Mouse (Mus musculus) layer of hippocampus, adult 18-20 months (tissue): ENCODE results near the gene Cda. TPM values are rescaled to one million over a fixed set of nuclear protein-coding genes. Genes with fewer than 3 reads are reported as not detected.

Source experiments
- DNase-seq, 2 experiments: peaks; one replicate each; pipeline ENCODE4 v3.0.0; 2022; ENCODE audit warnings: low spot score in 2 of 2
- total RNA-seq, 2 experiments: library from RNA; stranded (reverse); gene quantifications; 2 replicates each; pipeline ENCODE4 v1.2.3; 2021

The Cda gene
- total RNA-seq, 2 experiments from 2014 or later: 1.7 to 2.4 TPM

DNA sequence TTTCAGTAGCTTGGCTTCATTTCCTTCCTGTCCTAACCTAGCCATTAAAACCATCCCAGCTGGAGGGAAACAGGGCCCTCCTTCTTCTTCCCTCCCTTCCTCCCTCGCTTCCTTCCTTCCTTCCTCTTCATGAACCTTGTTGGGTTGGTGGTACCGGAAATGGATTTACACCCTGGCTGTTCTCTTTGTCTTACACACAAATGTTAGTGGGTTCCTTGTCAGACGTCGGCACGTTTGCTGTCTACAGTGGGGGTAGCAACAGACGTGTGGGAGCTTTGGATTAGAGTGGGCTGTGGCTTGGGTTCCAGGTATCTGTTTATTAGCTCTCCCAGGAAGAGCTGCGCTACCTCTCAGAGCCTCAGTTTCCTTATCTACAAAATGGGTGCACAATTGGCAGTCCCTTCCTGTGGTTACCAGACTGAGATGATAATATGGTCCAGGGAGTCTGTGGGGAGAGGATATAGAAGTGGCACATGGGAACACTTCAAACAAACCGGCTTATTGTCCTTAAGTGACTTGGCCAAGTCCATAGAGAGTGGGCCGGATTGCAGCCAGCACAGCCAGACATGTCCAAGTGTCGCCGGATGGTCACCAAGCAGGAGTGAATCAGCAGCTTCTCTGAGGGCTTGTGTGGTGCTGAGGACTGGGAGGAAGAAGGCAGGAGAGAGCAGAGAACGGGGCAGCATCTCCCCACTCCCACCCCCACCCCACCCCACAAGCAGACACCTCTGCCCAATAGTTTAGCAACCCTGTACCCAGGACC, 887 bp upstream of the Cda start:
- no peak for DNase-seq

- DNase-seq: no peak
These were observed 1.2 kb downstream of the Cda start for GRCm38 (mm10) chr4:138366561-138366960.

DNA sequence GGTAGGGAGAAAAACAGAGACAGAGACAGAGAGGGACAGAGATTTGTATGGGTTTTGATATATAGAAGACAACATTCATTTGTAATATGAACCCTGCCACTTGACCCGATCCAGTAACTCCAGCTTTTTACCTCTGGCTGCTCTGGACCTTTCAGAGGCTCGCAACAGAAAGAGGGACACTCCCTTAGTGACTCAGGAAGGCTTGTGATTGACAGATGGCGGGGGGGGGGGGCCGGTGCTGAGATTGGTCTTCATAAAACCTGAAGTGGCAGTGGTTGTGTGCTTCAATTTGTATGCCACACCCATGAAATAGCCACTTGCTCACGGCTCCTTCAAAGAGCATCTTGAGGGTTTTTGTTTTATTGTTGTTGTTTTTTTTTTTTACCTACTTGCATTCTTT, 4.3 kb downstream of the Cda start:
- no peak for DNase-seq

DNA sequence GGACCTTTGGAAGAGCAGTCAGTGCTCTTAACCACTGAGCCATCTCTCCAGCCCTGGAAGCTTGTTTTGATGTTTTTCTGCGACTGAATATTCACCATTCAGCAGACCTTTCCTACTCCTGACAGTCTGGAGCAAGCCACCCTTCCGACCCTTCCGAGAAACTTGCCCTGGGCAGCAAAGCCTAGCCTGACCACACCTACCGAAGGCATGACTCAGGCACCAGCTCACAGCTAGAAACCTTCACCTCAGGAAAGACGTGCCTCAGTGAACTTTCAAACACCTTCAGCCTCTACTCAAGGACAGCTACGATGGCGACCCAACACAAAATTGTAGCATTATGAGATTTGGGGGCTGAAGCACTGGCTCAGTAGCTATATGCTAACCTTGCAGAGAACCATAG, 4.9 kb downstream of the Cda start:
- DNase-seq: no peak

DNA sequence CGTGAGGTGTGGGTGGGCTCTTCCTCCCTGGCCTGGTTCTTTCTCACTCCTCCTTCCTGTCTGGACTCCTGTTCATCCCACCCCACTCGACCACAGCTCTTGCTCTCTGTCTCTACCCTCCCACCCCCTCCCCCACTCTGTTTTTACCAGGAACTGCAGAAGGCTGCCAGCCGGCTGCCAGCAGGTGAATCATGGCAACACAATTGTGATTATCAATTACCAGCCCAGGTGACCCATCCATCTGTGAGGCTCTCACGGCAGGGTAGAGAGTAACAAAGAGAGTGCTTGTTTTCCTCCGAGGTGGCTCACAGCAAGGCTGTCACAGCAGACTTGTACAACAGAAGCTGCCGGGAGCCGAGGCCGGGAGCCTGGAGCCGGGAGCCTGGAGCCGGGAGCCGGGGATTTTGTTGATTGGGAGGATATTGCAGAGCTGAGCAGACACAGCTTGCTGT, 6.4 kb downstream of the Cda start:
- DNase-seq: peak in 1 of 2 experiments; percentile 42

DNA sequence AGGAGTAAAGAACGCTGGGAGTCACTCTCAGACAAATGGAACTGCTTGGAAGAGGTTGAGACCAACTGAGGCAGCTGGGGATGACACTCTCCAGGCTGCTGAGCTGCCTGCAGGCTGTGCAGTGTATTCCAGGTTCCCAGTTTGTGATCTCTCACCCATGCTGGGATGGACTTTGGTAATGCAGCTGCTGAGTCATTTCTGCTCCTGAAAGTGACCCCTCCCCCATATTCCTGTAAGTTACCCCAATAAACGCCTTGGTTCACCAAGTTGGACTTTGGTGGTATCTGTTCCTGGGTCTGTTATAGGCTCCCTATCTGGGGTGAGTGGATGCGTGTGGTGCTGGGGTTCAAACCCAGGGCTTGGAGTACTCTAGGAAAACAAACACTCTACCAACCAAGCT, 9.6 kb downstream of the Cda start:
- DNase-seq: no peak

DNA sequence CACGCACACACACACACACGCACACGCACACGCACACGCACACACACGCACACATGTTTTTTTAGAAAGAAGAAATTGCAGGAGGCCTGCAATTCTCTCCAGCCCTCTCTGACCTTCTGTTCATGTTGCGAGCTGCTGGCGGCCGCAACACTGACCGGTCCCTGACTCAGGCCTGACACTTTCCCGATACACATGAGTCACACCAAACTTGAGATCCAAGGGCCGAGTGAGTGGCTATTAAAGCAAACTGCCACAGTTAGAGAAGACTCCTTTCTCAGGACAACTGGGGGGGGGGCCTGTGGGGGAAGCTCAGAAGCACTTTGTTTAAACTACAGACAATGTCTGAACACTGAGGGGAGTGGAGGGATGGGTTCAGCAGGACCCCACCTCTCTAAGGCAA, 11.2 kb downstream of the Cda start:
- no peak for DNase-seq

- DNase-seq: no peak
These were observed 11.7 kb downstream of the Cda start for GRCm38 (mm10) chr4:138356141-138356540.

- no peak for DNase-seq
These were observed 12.3 kb downstream of the Cda start for GRCm38 (mm10) chr4:138355496-138355895.

DNA sequence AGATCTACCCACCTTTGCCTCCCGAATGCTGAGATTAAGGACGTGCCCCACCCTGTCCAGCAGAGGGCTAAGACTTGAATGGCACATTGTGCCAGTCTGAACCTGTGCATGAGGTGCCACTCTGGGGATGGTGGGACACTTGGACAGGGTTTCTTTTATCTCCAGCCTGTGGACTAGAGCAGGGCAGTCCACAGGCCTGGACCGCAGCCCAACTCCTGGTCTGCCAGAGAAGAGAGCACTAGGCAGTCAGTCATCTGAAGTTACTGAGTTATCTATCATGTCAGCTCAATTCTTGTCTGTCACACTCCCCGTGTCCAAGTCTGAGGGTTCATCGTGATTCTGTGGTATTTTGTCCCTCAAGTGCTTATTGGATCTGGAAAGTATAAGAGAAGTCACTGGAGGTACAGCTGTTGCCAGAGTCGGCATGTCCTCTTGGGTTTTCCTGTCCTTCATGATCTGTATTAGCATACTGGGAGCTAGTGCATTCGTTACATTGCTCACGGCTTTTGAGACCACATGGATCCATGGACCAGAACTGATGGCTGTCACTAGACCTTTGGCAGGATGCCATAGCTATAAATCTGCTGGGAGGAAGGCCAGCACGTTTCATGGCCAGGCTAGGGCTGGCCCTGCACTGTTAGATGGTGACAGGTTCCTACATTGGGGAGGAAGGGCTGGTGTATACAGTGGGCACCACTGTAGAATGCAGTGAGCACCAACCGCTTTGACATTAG, 14.2 kb downstream of the Cda start:
- DNase-seq: no peak

DNA sequence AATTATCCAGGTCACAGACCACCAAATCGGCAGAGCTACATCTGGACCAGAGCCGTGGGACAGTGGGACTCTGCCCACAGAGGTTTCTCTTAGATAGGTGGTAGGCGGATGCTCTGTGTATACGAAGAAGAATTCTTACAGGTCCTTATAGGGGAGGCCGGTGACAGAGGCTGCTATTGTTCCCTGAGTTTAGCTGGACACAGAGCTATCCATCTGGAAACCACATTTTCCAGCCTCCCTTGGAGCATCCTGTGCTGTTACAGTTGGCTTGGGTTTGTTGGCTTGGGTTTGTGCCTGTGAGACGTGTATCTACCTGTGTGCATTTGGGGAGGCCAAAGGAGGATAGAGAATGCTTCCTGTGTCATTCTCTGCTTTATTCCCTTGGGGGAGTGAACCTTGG, 15.1 kb downstream of the Cda start:
- DNase-seq: no peak

GRCm38 (mm10) chr4:138351821-138352220, 16.0 kb downstream of the Cda start:
- no peak for DNase-seq

DNA sequence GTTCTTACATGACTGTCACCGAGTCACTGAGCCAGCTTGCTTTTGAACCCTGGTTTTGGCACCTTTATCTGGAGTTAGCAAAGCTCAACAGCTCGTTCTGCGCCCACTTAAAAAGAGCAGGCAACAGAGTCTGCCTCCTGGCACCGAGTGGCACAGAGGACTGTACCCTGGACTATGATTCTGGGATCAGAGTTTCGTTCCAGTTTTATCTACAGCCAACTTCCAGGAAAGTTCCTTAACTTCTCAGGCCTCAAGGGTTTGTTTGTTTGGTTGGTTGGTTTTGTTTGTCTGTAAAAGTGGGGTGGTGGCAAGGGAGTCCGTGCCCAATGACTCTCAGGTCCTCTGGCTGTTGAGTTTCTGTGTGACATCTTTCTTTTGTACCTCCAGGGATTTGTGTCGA, 19.1 kb downstream of the Cda start:
- peak in 1 of 2 experiments; percentile 50 for DNase-seq

DNA sequence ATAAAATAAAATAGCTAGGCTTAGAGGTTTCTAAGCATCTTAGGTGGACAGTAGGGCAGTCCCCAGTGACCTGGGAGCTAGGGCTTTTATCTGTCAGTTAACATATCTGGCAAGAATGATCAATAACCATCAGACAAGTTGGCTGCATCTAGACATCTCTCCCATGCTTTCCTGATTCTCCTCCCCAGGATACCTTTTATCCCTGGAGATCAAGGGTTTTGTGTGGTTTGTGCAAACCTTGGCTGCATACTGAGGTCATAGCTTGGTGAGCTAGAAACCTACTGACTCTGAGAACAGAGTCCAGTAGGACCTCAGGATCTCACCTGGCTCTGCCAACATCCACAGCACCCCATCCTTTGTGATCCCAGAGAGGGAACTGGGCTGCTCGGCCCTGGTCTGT, 20.5 kb downstream of the Cda start:
- DNase-seq: no peak

DNA sequence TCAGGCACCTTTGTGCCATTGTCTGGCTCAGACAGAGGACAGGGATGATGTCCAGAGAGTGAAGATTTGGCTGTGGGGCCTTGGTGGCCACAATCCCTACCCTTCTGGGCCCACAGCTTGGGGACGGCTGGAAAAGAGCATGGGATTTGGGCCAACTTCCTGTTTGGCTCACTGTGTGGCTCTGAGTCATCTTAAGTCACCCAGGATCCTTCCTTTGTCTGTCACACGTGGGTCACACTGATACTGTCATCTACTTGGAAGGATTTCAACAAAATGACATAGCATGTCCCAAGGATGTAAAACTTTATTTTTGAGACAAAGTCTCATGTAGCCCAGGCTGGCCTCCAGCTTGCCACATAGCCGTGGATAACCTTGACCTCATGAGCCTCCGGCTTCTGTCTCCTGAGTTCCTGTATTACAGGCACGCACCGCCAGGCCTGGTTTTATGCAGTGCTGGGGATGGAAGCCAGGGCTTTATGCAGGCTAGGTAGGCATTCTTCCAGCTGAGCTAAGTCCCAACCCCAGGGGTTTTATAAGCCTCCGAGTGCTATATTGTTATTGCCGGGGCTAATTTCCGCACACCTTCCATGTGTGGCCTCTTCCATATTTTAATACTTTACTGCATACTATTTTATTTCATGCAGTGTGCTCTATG, 22.8 kb downstream of the Cda start:
- DNase-seq: no peak

DNA sequence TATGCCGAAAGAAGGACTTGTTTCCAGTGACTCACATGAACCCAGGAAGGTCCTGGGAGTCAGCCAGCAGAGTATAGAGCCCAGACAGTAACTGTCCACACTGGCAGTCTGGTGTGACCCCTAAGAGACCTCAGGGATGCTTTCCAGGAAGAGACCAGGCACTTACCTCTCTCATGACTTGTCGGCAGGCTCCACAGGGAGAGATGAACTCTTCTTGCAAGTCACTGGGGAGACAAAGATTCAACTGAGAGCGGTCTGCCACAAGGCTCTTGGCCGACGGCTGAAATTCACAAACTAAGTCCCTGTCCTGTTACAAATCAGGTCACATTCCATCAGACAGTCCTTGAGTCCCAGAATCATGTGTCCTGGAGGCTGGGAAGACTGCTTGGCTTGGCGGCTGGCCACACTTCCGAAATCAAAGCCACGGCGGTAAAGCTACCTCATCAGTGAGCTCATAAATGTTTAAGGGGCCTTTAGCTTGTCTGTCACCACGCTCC, 24.4 kb downstream of the Cda start:
- no peak for DNase-seq

DNA sequence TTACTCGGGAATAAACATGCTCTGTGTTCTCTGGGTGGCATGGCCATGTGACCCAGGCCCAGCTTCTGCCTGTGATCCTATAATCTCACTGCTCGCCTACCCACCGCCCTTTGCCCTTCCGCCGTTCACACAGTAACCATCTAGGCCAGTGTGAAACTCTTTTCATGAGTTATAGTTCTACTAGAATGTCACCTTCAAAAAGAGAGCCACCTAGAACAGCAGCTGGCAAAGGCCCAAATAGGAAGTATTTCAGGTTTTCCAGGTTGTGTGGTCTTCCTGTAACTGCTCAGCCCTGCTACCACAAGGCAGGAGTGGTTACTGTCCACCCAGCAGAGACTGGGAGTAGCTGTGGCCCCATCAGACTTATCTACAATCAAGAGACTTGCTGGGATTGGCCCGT, 25.0 kb downstream of the Cda start:
- DNase-seq: no peak

DNA sequence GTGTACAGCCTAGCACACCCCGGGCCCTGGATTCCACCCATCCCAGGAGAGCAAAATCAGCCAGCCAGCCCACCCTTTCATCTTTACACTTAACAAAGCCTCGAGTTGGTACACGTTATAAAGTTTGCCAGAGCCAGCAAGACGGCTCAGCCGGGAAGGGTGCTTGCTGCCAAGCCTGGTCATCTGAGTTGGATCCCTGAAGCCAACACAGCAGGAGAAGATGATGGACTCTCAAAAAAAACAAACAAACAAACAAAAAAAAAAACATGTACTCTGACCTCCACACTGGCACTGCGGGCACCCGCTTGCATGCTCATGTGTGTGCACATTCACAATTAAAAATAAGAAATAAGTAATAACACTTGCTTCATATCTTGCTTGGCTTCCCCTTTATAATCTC, 25.7 kb downstream of the Cda start:
- DNase-seq: no peak

DNA sequence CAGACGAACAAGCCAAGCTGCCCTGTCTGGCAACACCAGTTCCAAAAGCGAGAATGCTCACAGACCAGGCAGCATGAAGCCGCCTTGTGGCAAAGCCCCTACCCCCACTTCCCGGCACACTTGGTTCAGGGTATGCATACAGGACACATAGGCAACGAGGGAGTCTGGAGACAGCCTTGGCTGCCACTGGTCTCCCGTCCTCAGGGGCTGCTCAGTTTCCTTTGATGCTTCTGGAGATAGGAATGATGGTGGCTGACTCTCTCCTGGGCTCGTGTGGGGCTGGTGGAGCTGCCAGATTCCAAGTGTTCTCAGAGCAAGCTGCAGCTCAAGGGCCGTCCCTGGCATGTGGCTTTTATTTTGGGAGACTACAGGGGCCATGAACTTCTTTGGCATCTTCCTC, 26.4 kb downstream of the Cda start:
- no peak for DNase-seq

GRCm38 (mm10) chr4:138339963-138340362, 27.8 kb downstream of the Cda start:
- peak in 1 of 2 experiments; percentile 76 for DNase-seq

GRCm38 (mm10) chr4:138337341-138337740, 30.5 kb downstream of the Cda start:
- DNase-seq: no peak

DNA sequence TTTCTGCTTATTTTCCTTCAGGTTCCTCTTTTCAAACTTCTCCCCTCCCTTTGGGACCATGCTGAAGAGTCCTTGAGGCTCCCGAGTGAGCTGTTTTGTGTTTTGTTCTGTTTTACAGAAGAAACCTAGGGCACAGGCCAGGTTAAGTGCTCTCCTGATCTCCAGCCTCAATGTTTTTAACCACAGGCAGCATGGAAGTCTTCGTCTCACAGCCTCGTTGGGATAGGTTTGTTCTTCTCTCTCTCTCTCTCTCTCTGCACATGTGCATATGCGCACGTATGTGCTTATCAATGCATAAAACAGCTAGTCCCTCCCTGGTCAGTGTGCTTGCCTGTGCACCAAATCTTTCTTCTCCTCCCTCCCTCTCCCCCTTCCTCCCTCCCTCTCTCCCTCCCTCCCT, 30.9 kb downstream of the Cda start:
- DNase-seq: no peak
